8 mouse cellular contexts compared by ENCODE assay signal in genomic region chr4:119421921-119422293, GRCm38 (mm10). TPM values are rescaled to one million over a fixed set of nuclear protein-coding genes. Genes with fewer than 3 reads are reported as not detected.
A peak's percentile ranks its signal among the peaks of the same experiment; 100 is the strongest.
DNase-seq lines count a peak whose midpoint lies in the region; ATAC-seq lines count a peak whose summit lies in the region.

No protein-coding gene starts in this region.

- peak overlapping the region; percentile 92 for H3K4me2 ChIP-seq in liver, embryonic 15.5 days
- peak overlapping the region; percentile 91 for H3K4me2 ChIP-seq in stomach, embryonic 14.5 days (replicated peaks; ENCODE audit: low read depth, low read length)

- no peaks in the 10 kb centered on the region for H3K36me3 ChIP-seq in liver, embryonic 15.5 days (replicated peaks)
- no peaks in the 10 kb centered on the region for H3K36me3 ChIP-seq in stomach, embryonic 14.5 days (ENCODE audit: control insufficient read depth, insufficient read depth, low read length)

- peak; percentile 22 for ATAC-seq in cerebellum, adult (ENCODE audit: insufficient number of reproducible peaks, low FRiP score, low TSS enrichment)
- peak; percentile 49 for ATAC-seq in granulocyte monocyte progenitor cell, adult 5-6 weeks (replicated peaks; ENCODE audit: poor library complexity, severe bottlenecking)
- peak; percentile 40 for ATAC-seq in liver, embryonic 15.5 days (ENCODE audit: insufficient read depth)
- ATAC-seq in stomach, embryonic 14.5 days (ENCODE audit: insufficient number of reproducible peaks, insufficient read depth, low FRiP score, low read depth): peak; percentile 68

- peak overlapping the region; percentile 88 for H3K27ac ChIP-seq in liver, embryonic 15.5 days (replicated peaks)
- H3K27ac ChIP-seq in stomach, embryonic 14.5 days (ENCODE audit: low read length): peak overlapping the region; percentile 84

- WGBS in liver, embryonic 15.5 days (ENCODE audit: insufficient replicate concordance): 1% methylated on average over 31 of the region's 31 CpGs
- WGBS in stomach, embryonic 14.5 days: 2% methylated on average over 20 of the region's 31 CpGs

- peaks cover 73% of the 10 kb centered on the region for H3K4me1 ChIP-seq in liver, embryonic 15.5 days (replicated peaks)
- H3K4me1 ChIP-seq in stomach, embryonic 14.5 days (ENCODE audit: control insufficient read depth, insufficient read depth, low read length): peaks cover 6% of the 10 kb centered on the region; the same call in 1 of the 2 replicates

- no peaks in the 10 kb centered on the region for H3K27me3 ChIP-seq in liver, embryonic 15.5 days
- no peaks in the 10 kb centered on the region for H3K27me3 ChIP-seq in stomach, embryonic 14.5 days (ENCODE audit: control insufficient read depth, insufficient read depth, low read length)

- peak overlapping the region; percentile 71 for H3K4me3 ChIP-seq in liver, embryonic 15.5 days (replicated peaks)
- peak overlapping the region; percentile 69 for H3K4me3 ChIP-seq in stomach, embryonic 14.5 days (ENCODE audit: low read depth, low read length)

- peak overlapping the region; percentile 67 for H3K9ac ChIP-seq in liver, embryonic 15.5 days
- peak overlapping the region; percentile 70 for H3K9ac ChIP-seq in stomach, embryonic 14.5 days (replicated peaks; ENCODE audit: low read depth, low read length)

- H3K9me3 ChIP-seq in liver, embryonic 15.5 days (replicated peaks): no peaks in the 10 kb centered on the region
- no peaks in the 10 kb centered on the region for H3K9me3 ChIP-seq in stomach, embryonic 14.5 days (ENCODE audit: control insufficient read depth, low read depth, low read length)

- no peak for DNase-seq in cerebellum, adult 9-10 months
- peak; percentile 48 for DNase-seq in right cerebral cortex, postnatal 4 days
- no peak for DNase-seq in right cerebral cortex, adult 2 months (ENCODE audit: low spot score in 2 of 2)
- DNase-seq in layer of hippocampus, adult 18-20 months (ENCODE audit: low spot score in 2 of 2): no peak

RNA-seq across cellular contexts. Expression of gene Ppcs, which starts 0.3 kb away (rescaled TPM):
- 11.5 and 17.4 TPM in 2 replicates for total RNA-seq in granulocyte monocyte progenitor cell, adult 5-6 weeks (2014; fragmentation: Nextera tagmentation)
- 13.3 and 18.0 TPM in 2 replicates for total RNA-seq in granulocyte monocyte progenitor cell, adult 5-6 weeks (2017)
- 13.0 and 14.5 TPM in 2 replicates for polyA plus RNA-seq in liver, embryonic 15.5 days (2015; fragmentation: Nextera tagmentation; extraction: Ambion mirVana)
- polyA plus RNA-seq in stomach, embryonic 14.5 days (2014; fragmentation: Nextera tagmentation; extraction: Ambion mirVana): 31.9 and 33.7 TPM in 2 replicates
- total RNA-seq in layer of hippocampus, adult 18-20 months (2021): 1 to 10 TPM; 4.9 TPM

RNA-seq across cellular contexts. Expression of gene Zmynd12, which starts 0.7 kb away (rescaled TPM):
- total RNA-seq in granulocyte monocyte progenitor cell, adult 5-6 weeks (2014; fragmentation: Nextera tagmentation): not detected in 2 replicates
- not detected in 2 replicates for total RNA-seq in granulocyte monocyte progenitor cell, adult 5-6 weeks (2017)
- polyA plus RNA-seq in liver, embryonic 15.5 days (2015; fragmentation: Nextera tagmentation; extraction: Ambion mirVana): 0.09 and 0.13 TPM in 2 replicates
- not detected in 2 replicates for polyA plus RNA-seq in stomach, embryonic 14.5 days (2014; fragmentation: Nextera tagmentation; extraction: Ambion mirVana)
- total RNA-seq in layer of hippocampus, adult 18-20 months (2021): under 1 TPM; 0.30 to 0.50 TPM

RNA-seq across cellular contexts. Expression of gene Ccdc30, which starts 6.6 kb away (rescaled TPM):
- not detected in 2 replicates for total RNA-seq in granulocyte monocyte progenitor cell, adult 5-6 weeks (2014; fragmentation: Nextera tagmentation)
- not detected in 2 replicates for total RNA-seq in granulocyte monocyte progenitor cell, adult 5-6 weeks (2017)
- polyA plus RNA-seq in liver, embryonic 15.5 days (2015; fragmentation: Nextera tagmentation; extraction: Ambion mirVana): 1.1 and 1.5 TPM in 2 replicates
- 3.5 and 7.3 TPM in 2 replicates for polyA plus RNA-seq in stomach, embryonic 14.5 days (2014; fragmentation: Nextera tagmentation; extraction: Ambion mirVana)
- total RNA-seq in layer of hippocampus, adult 18-20 months (2021): 10 to 100 TPM; 23.5 to 24.0 TPM

Comparison
In these comparisons a context has a peak if more than half of its experiments do, and no peak if none do; other contexts are left out.
1. RNA of gene Ccdc30, which starts 6.6 kb away (total RNA-seq): 23.5 to 24.0 TPM in layer of hippocampus, adult 18-20 months; not detected in granulocyte monocyte progenitor cell, adult 5-6 weeks; every median in the first group is over 10 times any median in the second.
2. Peak in every context shown above with its lines, with median percentiles within 50 percentile points of each other: ATAC-seq.